Mouse (Mus musculus): ENCODE results near the gene Fank1. TPM values are rescaled to one million over a fixed set of nuclear protein-coding genes. Genes with fewer than 3 reads are reported as not detected.

Gene Fank1
- total RNA-seq, 2 experiments from 2014 or later: 0.71 to 1.1 TPM

- no peak for DNase-seq (ENCODE audit: low spot score in 2 of 2)
These were observed 113.3 kb downstream of the Fank1 start for GRCm38 (mm10) chr7:133889986-133890385.

GRCm38 (mm10) chr7:133891298-133891697 lies 114.6 kb downstream of the Fank1 start:
- no peak for DNase-seq (ENCODE audit: low spot score in 2 of 2)

GRCm38 (mm10) chr7:133891796-133892195 lies 115.1 kb downstream of the Fank1 start:
- DNase-seq (ENCODE audit: low spot score in 2 of 2): no peak

DNA sequence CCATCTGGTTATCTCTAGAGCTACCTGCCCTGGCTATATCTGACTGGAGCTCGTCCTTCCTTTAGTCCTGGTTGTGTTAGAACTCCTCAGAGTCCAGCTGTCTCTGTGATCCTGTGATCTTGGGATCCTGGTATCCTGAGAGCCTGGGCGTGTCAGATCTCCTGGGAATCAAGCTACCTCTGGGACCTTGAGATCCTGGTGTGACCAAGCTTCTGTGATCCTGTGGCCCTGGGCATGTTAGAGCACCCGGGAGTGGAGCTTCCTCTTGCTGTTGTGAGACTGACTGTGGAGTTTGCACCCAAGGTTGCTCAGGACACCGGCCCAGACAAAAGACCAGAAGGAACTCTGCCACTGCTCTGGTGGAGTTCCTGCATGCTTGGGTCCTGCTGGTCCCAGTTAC lies 122.7 kb downstream of the Fank1 start:
- DNase-seq (ENCODE audit: low spot score in 2 of 2): no peak

DNA sequence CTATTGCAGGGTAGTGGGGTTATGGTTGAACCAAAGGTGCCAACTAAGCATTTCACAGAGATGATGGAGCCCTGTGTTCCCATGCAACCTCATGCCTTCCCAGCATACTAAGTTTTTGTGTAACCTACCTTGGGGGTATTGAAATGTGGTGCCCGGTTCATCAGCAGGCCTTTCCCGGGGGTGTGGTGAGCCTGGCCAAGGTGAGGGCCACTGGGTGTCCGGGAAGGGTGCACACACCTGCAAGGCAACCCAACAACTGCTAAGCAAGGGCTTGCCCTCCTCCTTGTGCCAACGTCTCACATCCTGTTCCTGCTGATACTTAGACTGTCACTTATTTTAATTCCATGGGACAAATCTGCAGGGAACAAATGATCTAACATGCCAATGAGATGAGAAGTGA lies 132.3 kb downstream of the Fank1 start:
- no peak for DNase-seq (ENCODE audit: low spot score in 2 of 2)

- DNase-seq (ENCODE audit: low spot score in 2 of 2): no peak
These were observed 133.2 kb downstream of the Fank1 start for GRCm38 (mm10) chr7:133909833-133910375.

DNA sequence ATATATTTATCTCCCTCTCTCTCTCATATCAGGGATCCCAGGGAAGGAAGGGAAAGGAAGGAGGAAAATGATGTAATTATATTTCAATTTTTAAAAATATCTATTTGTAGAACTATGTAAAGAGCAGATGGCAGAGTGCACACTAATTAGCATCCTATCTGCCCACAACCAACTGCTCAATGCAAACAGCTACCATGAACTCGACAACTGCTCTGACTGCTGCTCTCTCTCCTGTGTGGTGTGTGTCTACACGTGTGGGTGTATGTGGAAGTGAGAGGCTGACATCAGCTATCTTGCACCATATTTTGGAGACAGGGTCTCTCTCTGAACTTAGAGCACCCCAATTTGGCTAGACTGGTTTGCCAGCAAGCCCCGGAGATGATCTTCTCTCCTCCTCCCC lies 135.2 kb downstream of the Fank1 start:
- DNase-seq (ENCODE audit: low spot score in 2 of 2): no peak

DNA sequence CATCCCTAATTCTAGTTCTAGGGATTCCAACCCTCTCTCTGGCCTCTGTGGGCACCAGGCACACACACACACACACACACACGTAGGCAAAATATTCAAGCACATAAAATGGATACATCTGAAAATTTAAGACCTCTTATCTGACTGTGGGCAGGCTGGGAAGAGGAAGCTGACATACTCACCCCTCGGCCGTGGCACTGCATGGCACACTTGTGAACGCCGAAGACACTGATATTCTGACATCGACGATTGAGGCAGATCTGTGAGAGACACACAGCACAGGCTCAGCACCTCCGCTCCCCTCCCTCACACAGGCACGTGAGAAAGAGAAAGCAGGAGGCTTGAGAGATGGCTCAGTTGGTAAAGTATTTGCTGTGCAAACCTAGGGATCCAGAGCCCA lies 139.6 kb downstream of the Fank1 start:
- no peak for DNase-seq (ENCODE audit: low spot score in 2 of 2)

GRCm38 (mm10) chr7:133919306-133919705 lies 142.6 kb downstream of the Fank1 start:
- no peak for DNase-seq (ENCODE audit: low spot score in 2 of 2)

GRCm38 (mm10) chr7:133919918-133920317 lies 143.3 kb downstream of the Fank1 start:
- no peak for DNase-seq (ENCODE audit: low spot score in 2 of 2)

DNA sequence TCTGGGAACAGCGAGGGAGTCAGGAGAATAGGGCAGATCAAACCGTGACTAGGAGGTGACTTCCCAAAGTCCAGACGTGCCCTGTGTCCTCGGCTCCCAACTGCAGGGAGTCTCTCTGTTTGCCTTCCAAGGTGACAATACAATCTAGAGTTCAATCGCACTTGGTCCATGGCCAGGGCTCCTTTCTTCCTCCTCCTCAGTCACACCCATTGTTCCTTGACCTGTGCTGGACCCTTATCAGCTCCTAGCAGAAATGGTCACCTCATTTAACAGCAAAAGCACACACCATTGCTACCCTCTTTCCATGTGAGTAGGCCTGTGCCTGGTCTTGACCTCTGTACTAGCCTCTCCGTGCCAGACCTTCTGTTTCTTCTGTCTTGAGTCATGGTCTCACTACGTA lies 144.1 kb downstream of the Fank1 start:
- no peak for DNase-seq (ENCODE audit: low spot score in 2 of 2)

DNA sequence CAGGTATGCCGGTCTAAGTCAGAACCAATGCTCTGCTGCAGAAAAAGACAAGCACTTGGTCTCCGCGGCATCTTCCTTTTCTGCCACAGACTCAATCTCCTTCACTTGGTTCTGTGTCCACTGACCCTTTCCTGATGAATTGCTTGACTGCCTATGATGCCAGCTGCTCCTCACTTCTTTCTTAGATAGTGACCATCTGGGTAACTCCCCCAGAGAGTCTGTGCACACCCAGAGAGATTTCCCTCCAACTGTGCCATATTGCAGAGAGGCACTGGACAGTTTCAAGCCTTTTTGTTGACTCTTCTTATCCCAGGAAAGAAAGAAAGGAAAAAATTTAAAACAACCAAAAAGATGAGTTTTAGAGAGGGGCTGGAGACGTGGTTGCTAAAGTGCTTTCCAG lies 144.6 kb downstream of the Fank1 start:
- no peak for DNase-seq (ENCODE audit: low spot score in 2 of 2)

DNA sequence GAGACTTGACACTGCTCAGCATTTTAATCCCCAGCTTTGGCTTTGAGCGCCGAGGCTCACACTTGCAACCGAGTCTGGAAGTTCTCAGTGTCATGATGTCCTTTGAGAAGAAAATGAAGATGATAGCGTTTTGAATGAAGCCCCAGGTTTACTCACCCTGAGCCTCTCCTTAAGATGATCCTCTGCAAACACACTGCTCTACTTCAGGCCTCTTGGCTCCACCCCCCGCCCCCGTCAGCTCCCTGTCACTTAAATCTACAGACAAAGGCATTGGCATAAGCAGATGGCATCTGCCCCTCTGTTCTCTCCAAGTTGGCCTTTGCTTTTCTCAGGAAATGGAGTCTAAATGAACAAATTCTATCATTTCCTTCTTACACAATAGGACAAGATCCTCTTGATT lies 147.3 kb downstream of the Fank1 start:
- no peak for DNase-seq (ENCODE audit: low spot score in 2 of 2)

DNA sequence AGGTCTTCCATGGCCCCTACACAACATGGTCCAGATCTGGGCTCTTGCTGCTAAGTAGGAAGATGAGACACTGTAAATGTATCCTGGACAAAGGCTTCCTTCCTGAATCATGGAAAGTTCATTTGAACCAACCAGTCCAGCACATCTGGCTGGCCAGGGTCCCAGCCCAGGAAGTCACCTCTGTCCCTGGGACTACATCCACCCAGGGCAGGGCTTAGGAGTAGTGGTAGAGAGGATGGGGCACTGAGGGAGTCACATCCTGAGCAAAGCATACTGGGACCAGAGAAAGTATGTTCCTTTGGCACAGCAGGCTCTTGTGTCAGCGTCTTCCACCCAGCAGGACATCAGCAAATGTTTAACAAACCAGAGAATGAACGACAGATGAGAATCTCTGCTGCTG lies 149.1 kb downstream of the Fank1 start:
- DNase-seq (ENCODE audit: low spot score in 2 of 2): no peak

DNA sequence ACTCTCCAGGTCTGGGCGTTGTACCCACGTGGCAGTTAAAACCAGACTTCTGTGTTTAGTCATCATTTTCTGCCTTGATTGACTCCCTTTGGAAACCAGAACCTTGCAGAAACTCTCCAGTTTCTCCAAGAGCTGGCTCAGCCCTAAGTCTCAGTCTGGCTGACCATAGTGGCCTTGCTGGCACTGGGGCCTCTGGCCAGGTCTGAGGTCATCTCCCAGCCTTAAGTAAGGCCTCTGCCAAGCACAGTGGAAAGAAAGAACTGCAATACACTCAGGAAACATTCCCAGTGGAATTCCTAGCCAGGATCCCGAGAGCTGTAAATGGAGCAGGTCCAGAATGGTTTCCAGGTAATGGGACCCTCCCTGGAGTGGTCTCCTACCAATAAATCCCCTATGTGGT lies 152.3 kb downstream of the Fank1 start:
- DNase-seq (ENCODE audit: low spot score in 2 of 2): no peak

Other genes starting within 250 kb of the Fank1 start
- not detected for gene Tex36, start 174.7 kb upstream of the Fank1 start, total RNA-seq (2021)
- 10 to 100 TPM; 21.3 to 25.8 TPM for gene Edrf1, start 139.3 kb upstream of the Fank1 start, total RNA-seq (2021)
- not detected for gene Mmp21, start 96.8 kb upstream of the Fank1 start, total RNA-seq (2021)
- gene Bccip, start 67.5 kb upstream of the Fank1 start, total RNA-seq (2021): 10 to 100 TPM; 60.6 to 69.8 TPM
- gene Uros, start 66.8 kb upstream of the Fank1 start, total RNA-seq (2021): 10 to 100 TPM; 13.4 to 14.5 TPM
- 10 to 100 TPM; 54.6 to 57.6 TPM for gene Dhx32, start 5.9 kb downstream of the Fank1 start, total RNA-seq (2021)